Mouse (Mus musculus) frontal cortex, postnatal 36 days (tissue): ENCODE measurements around the gene Tirap.
A peak's percentile ranks its signal among the peaks of the same experiment; 100 is the strongest.

ENCODE experiments used
- DNase-seq, 2 experiments: peaks; one replicate each; pipeline ENCODE4 v3.0.0; 2022; ENCODE audit warnings: low spot score in 2 of 2

The Tirap gene

DNA sequence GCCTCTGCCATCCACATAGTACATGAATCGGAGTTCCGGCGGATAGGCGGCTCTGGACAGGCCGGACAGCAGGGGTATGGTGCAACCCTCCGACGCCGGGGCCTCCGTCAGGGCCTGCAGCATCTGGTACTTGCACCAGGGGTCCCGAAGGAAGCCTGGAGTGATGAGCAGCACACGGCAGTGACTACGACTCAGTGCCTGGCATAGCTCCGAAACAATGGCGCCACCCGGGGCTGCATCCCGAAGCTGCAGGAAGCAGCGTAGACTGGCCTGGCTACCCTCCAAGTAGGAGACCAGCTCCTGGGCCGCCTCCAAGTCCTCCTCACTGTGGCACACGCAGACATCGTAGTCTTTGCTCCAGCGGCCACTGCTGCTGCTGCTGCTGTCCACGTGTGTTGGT is 11.4 kb downstream of the Tirap start:
- DNase-seq = peak; percentile 46 to 51

- DNase-seq = no peak
Observed at GRCm38 (mm10) chr9:35187351-35187903, 12.7 kb downstream of the Tirap start.

DNA sequence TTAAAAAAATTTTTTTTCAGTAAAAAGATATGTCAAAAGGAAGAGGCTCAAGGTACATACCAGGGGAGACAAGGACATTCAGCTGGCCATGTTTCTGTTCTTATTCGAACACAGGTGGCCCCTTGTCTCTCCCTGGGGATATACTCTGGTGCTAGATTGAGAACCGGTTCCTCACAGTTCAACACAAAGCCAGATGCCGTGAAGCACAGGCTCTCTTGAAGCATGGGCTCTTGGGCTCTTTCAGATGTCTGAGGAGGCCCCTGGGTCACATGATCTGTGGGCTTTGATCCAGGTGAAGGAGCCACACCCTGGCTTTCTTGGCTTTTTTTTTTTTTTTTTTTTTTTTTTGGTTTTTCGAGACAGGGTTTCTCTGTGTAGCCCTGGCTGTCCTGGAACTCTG is 13.7 kb downstream of the Tirap start:
- no peak for DNase-seq

DNA sequence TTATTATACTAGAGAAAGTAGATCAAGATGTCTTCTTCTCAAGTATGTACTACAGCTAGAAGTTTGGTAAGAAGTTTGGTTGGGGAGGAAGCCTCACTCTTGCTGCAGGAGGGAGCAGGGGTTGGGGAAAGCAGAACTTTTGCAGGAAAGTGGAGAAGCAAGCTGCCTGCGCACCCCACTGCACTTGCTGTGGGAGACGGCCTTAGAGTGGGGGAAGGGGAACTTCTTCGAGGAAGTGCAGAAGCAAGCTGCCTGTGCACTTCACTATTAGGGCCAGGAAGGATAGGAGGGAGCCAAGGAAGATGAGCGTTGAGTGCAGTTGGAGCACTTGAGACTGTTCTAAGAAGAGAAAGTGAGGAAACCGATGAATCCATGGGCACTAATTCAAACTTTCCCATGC is 16.7 kb downstream of the Tirap start:
- DNase-seq = no peak

- no peak for DNase-seq
Observed at GRCm38 (mm10) chr9:35182832-35183231, 17.3 kb downstream of the Tirap start.

GRCm38 (mm10) chr9:35176124-35176659 is 23.9 kb downstream of the Tirap start:
- DNase-seq = no peak

DNA sequence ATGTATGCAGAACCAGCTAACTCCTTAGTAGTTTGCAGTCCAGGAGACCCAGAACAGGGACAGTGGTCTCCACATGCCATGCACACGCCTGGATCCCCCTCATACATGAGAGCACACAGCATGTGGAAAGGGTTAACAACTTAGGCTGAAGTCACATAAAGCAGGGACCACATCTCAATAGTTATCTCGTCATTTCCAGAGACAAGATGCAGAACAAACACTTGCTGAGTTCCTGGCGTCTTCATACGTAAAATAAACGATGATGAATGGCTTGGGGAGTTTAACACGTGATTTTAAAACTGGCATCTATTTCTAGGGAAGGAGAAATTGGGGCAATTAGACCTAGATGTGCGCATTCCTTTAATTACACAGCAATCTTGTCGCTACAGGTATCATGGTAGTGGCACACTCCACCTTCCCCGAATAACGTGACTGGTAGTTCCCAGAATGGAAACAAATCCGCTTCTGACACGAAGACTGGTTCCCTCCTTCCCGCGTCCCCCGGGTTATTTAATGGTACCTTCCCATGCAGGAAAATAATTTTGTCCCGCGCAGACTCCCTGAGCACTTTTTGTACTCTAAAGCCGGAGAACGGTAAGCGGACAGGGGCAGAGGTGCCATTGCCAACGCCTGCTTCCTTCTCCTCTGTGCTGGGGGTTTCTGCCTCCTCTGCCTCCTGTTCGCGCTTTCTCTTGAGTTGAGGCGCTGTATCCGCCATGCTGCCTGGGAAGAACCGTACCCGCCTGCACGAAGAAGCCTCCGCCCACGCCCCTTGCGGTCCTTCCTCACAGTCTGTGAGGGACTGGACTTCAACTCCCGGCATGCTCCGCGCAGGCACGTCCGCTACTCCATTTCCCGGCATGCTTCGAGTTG is 24.6 kb downstream of the Tirap start, which contains the start of gene Dcps:
Gene Dcps, minus strand, starts transcription at position 811 of the 873 bp plus-strand sequence.
- DNase-seq = peak; percentile 97 to 98

GRCm38 (mm10) chr9:35173331-35173730 is 26.8 kb downstream of the Tirap start:
- no peak for DNase-seq

- peak in 1 of 2 experiments; percentile 23 for DNase-seq
Observed at GRCm38 (mm10) chr9:35170071-35170470, 30.0 kb downstream of the Tirap start.

GRCm38 (mm10) chr9:35166798-35167635 is 33.1 kb downstream of the Tirap start:
- no peak for DNase-seq

- DNase-seq = peak in 1 of 2 experiments; percentile 19
Observed at GRCm38 (mm10) chr9:35166144-35166797, 33.8 kb downstream of the Tirap start.

- no peak for DNase-seq
Observed at GRCm38 (mm10) chr9:35164142-35164874, 35.8 kb downstream of the Tirap start.

GRCm38 (mm10) chr9:35163011-35163690 is 36.9 kb downstream of the Tirap start:
- peak in 1 of 2 experiments; percentile 11 for DNase-seq

DNA sequence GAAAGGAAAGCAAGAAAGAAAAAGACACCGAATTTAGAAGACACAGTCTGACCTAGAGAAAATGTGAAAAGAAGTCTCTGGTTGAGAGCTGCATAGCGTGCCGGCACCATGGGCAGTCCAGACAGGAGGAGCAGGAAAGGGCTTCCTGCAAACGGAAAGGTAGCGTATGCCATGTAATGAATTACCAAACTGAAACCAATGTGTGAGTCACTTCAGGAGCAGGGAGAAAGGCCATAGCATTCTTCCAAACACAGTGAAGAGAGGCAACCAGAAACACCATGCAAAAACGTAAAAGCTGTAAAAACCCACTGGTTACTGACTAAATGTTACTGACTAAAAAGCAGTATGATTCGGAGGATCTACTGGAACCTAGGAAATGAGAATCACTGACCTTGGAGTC is 38.4 kb downstream of the Tirap start:
- DNase-seq = no peak

- DNase-seq = no peak
Observed at GRCm38 (mm10) chr9:35160662-35161061, 39.4 kb downstream of the Tirap start.

DNA sequence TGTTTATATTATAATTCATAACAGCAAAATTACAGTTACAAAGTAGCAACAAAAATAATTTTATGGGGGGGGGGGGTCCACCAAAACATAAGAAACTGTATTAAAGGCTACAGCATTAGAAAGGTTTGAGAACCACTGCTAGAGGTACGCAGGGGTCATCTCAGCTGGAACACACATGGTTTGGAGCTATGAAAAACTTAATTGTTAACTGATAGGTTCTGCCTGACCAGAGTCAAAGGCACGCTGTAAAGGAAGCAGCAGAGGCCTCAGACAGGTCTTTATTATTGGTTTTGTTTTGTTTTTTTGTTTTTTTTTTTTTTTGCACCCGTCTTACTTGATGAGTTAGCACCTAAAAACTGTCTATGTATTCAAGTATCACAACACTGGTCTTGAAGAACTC is 41.6 kb downstream of the Tirap start:
- no peak for DNase-seq

- no peak for DNase-seq
Observed at GRCm38 (mm10) chr9:35156862-35157261, 43.2 kb downstream of the Tirap start.

GRCm38 (mm10) chr9:35156002-35156710 is 43.9 kb downstream of the Tirap start:
- DNase-seq = peak in 1 of 2 experiments; percentile 32

DNA sequence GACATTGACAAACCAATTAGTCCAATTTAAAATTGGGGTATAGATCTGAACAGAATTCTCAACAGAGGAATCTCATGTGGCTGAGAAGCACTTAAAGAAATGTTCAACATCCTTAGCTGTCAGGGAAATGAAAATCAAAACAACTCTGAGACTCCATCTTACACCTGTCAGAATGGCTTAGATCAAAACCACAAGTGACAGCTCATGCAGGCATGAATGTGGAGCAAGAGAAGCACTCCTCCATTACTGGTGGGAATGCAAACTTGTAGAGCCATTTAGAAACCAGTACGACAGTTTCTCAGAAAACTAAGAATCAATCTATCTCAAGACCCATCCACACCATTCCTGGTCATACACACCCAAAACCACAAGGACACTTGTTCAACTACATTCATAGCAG is 47.2 kb downstream of the Tirap start:
- no peak for DNase-seq
